Comparison of ENCODE assay signal across 8 mouse cellular contexts in the genomic region with DNA sequence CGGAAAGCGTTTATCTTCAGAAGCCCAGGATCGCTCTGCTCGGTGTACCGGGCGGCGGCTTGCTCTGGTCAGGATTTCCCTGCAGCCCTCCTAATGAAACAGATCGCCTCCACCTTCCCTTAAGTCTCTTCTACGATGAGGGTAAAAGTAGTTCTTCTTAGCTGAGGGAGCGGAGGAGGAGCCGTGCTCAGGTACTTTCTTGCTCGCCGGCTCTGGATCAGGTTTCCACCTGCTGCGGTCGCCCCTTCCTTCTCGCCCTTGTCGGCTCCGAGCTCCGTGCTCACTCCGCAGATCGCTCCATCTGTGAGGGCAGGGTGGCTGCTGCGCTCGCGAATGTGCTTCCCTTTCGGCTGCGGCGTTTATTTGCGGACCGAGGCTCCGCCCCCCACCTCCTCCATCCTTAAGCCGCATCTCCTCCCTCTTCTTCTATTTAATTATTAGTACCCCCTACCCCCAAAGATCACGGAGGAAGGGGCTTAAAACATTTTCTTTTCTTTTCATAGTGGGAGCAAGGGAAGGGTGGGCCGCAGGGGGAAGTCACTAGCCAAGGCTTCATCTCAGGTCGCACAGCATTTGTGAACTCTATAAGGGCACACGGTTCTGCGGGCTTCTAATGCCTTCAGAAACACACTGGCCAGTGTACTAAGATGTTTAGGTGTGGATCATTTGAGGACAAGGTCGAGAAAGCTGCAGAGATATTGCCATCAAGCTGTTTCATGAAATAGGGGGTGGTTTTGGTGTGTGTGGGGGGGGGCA. TPM values are rescaled to one million over a fixed set of nuclear protein-coding genes. Genes with fewer than 3 reads are reported as not detected.
DNase-seq lines count a peak whose midpoint lies in the region; ATAC-seq and TF ChIP-seq lines count a peak whose summit lies in the region.

A gene (minus strand): TSS at position 337 of the 756 bp plus-strand sequence.

- DNase-seq in heart, adult 9 months (ENCODE audit: low spot score in 2 of 2): peak; percentile 22 to 45
- DNase-seq in kidney, adult 9 months: peak; percentile 78
- DNase-seq in liver, adult 2 months (ENCODE audit: extremely low read depth, low read depth, low spot score): no peak

- H3K9me3 ChIP-seq in erythroblast, embryonic 14.5 days (ENCODE audit: control insufficient read depth, low read length): peaks cover 3% of the 10 kb centered on the region; the same call in 1 of the 2 replicates
- no peaks in the 10 kb centered on the region for H3K9me3 ChIP-seq in embryonic facial prominence, embryonic 13.5 days
- H3K9me3 ChIP-seq in stomach, embryonic 14.5 days (ENCODE audit: control insufficient read depth, low read depth, low read length): no peaks in the 10 kb centered on the region

- H3K27me3 ChIP-seq in erythroblast, embryonic 14.5 days (ENCODE audit: control insufficient read depth): peaks cover 64% of the 10 kb centered on the region
- H3K27me3 ChIP-seq in embryonic facial prominence, embryonic 13.5 days: peaks cover 44% of the 10 kb centered on the region
- H3K27me3 ChIP-seq in liver, adult 2 months (ENCODE audit: control insufficient read depth, insufficient read depth, low read length): 0 out of 2 replicates have a peak, but pooled peaks cover 2% of the 10 kb centered on the region
- H3K27me3 ChIP-seq in stomach, embryonic 14.5 days (ENCODE audit: control insufficient read depth, insufficient read depth, low read length): 0 out of 2 replicates have a peak, but pooled peaks cover 3% of the 10 kb centered on the region

- H3K36me3 ChIP-seq in erythroblast, embryonic 14.5 days (ENCODE audit: control insufficient read depth): no peaks in the 10 kb centered on the region
- no peaks in the 10 kb centered on the region for H3K36me3 ChIP-seq in embryonic facial prominence, embryonic 13.5 days
- H3K36me3 ChIP-seq in liver, adult 2 months (ENCODE audit: control insufficient read depth, insufficient read depth, low read length): no peaks in the 10 kb centered on the region
- no peaks in the 10 kb centered on the region for H3K36me3 ChIP-seq in stomach, embryonic 14.5 days (ENCODE audit: control insufficient read depth, insufficient read depth, low read length)

- peaks cover 4% of the 10 kb centered on the region for H3K4me1 ChIP-seq in erythroblast, embryonic 14.5 days (ENCODE audit: control insufficient read depth)
- H3K4me1 ChIP-seq in embryonic facial prominence, embryonic 13.5 days: peaks cover 18% of the 10 kb centered on the region
- peaks cover 7% of the 10 kb centered on the region; the same call in 1 of the 2 replicates for H3K4me1 ChIP-seq in liver, adult 2 months (ENCODE audit: control insufficient read depth, insufficient read depth, low read length)
- no peaks in the 10 kb centered on the region; the same call in 1 of the 2 replicates for H3K4me1 ChIP-seq in stomach, embryonic 14.5 days (ENCODE audit: control insufficient read depth, insufficient read depth, low read length)

- peak within 1 kb of the TSS; percentile 51 for H3K4me3 ChIP-seq in erythroblast, embryonic 14.5 days (replicated peaks)
- H3K4me3 ChIP-seq in embryonic facial prominence, embryonic 13.5 days: peak within 1 kb of the TSS; percentile 53
- peak within 1 kb of the TSS; percentile 57 for H3K4me3 ChIP-seq in liver, adult 2 months (ENCODE audit: insufficient read depth, low read depth, low read length)
- H3K4me3 ChIP-seq in stomach, embryonic 14.5 days (ENCODE audit: low read depth, low read length): peak within 1 kb of the TSS; percentile 36

- no peak for TF ChIP-seq CTCF in liver, adult 2 months (IDR thresholded peaks at IDR 0.05; ENCODE audit: low read depth, low read length)

- TF ChIP-seq POLR2A in liver, adult 2 months (IDR thresholded peaks at IDR 0.05; ENCODE audit: extremely low read depth, insufficient read depth, low read length): 0 out of 2 replicates have a peak, but pooled peaks have one; percentile 29

- H3K9ac ChIP-seq in embryonic facial prominence, embryonic 13.5 days: peak within 1 kb of the TSS; percentile 62
- H3K9ac ChIP-seq in liver, adult 2 months (ENCODE audit: low read depth, low read length): peak within 1 kb of the TSS; percentile 38; the same call in 1 of the 2 replicates
- no peak within 1 kb of the TSS; the same call in 1 of the 2 replicates for H3K9ac ChIP-seq in stomach, embryonic 14.5 days (replicated peaks; ENCODE audit: low read depth, low read length)

- H3K79me2 ChIP-seq in liver, adult 2 months (ENCODE audit: control insufficient read depth, insufficient read depth, low read length): no peaks in the 10 kb centered on the region

- 2% methylated on average over 37 of the region's 37 CpGs for WGBS in embryonic facial prominence, embryonic 13.5 days
- 4% methylated on average over 37 of the region's 37 CpGs for WGBS in liver, adult 2 months
- WGBS in stomach, embryonic 14.5 days: 2% methylated on average over 37 of the region's 37 CpGs

- no peak for ATAC-seq in erythroblast, adult 5-6 weeks (replicated peaks; ENCODE audit: low FRiP score, poor library complexity, severe bottlenecking)
- peak; percentile 62; the same call in 1 of the 2 replicates for ATAC-seq in embryonic facial prominence, embryonic 13.5 days (ENCODE audit: insufficient number of reproducible peaks, insufficient read depth, low FRiP score, low TSS enrichment, low read depth)
- ATAC-seq in monocyte, adult 5-6 weeks (replicated peaks; ENCODE audit: insufficient number of reproducible peaks, low FRiP score, low TSS enrichment, poor library complexity, severe bottlenecking): peak; percentile 81
- 0 out of 2 replicates have a peak, but pooled peaks have one; percentile 46 for ATAC-seq in stomach, embryonic 14.5 days (ENCODE audit: insufficient number of reproducible peaks, insufficient read depth, low FRiP score, low read depth)

- H3K4me2 ChIP-seq in embryonic facial prominence, embryonic 13.5 days: peak within 1 kb of the TSS; percentile 90
- H3K4me2 ChIP-seq in stomach, embryonic 14.5 days (replicated peaks; ENCODE audit: low read depth, low read length): peak within 1 kb of the TSS; percentile 68

- H3K27ac ChIP-seq in embryonic facial prominence, embryonic 13.5 days: no peak within 1 kb of the TSS
- no peak within 1 kb of the TSS for H3K27ac ChIP-seq in liver, adult 2 months (replicated peaks; ENCODE audit: insufficient read depth, low read depth, low read length)
- H3K27ac ChIP-seq in stomach, embryonic 14.5 days (ENCODE audit: low read length): no peak within 1 kb of the TSS

RNA-seq across cellular contexts. Expression of the gene that starts here (rescaled TPM):
- polyA plus RNA-seq in erythroblast, embryonic 14.5 days (2012): 0.25 TPM in 2 replicates
- 7.7 and 10.8 TPM in 2 replicates for total RNA-seq in erythroblast, adult 5-6 weeks (2015; ENCODE audit: low replicate concordance)
- 1.4 and 1.8 TPM in 2 replicates for total RNA-seq in erythroblast, adult 5-6 weeks (2017; ENCODE audit: low replicate concordance)
- 2.3 and 2.9 TPM in 2 replicates for polyA plus RNA-seq in embryonic facial prominence, embryonic 13.5 days (2015; fragmentation: Nextera tagmentation; extraction: Ambion mirVana)
- total RNA-seq in liver, adult 2 months (2014; rRNA removed): 1.0 and 1.8 TPM in 2 replicates
- polyA plus RNA-seq in liver, adult 2 months (2012; rRNA removed): 2.2 and 2.9 TPM in 2 replicates
- 2.8 to 7.0 TPM (median 4.5 TPM) in 3 replicates for total RNA-seq in monocyte, adult 5-6 weeks (2017)
- polyA plus RNA-seq in stomach, embryonic 14.5 days (2014; fragmentation: Nextera tagmentation; extraction: Ambion mirVana): 5.4 and 5.8 TPM in 2 replicates
